Mouse (Mus musculus) MN1 (cell line): Measurements from ENCODE around the gene Wdr46.

Experiments used
- DNase-seq: peaks from one replicate; pipeline ENCODE4 v3.0.0-alpha.2; 2016; ENCODE audit warnings: low spot score

Gene Wdr46

GRCm38 (mm10) chr17:33953310-33953709 is 12.8 kb downstream of the Wdr46 start:
- no peak for DNase-seq

GRCm38 (mm10) chr17:33953961-33954565 is 13.6 kb downstream of the Wdr46 start:
- DNase-seq: no peak

GRCm38 (mm10) chr17:33954646-33955554 is 14.4 kb downstream of the Wdr46 start:
- no peak for DNase-seq

- DNase-seq: peak; percentile 97
Measured at GRCm38 (mm10) chr17:33955555-33956214, 15.2 kb downstream of the Wdr46 start, which contains the start of the genes Vps52 and Rps18. Gene Vps52 (plus strand): TSS chr17:33955812. Gene Rps18 (minus strand): TSS chr17:33956001.

- no peak for DNase-seq
Measured at GRCm38 (mm10) chr17:33956336-33956735, 15.9 kb downstream of the Wdr46 start.

GRCm38 (mm10) chr17:33957493-33957892 is 17.0 kb downstream of the Wdr46 start:
- DNase-seq: no peak

- DNase-seq: no peak
Measured at GRCm38 (mm10) chr17:33958451-33958850, 18.0 kb downstream of the Wdr46 start.

GRCm38 (mm10) chr17:33959135-33959534 is 18.7 kb downstream of the Wdr46 start:
- no peak for DNase-seq

GRCm38 (mm10) chr17:33959948-33960347 is 19.5 kb downstream of the Wdr46 start:
- DNase-seq: no peak

GRCm38 (mm10) chr17:33962876-33963275 is 22.4 kb downstream of the Wdr46 start:
- no peak for DNase-seq

- DNase-seq: peak; percentile 54
Measured at GRCm38 (mm10) chr17:33965082-33965845, 24.8 kb downstream of the Wdr46 start.

- DNase-seq: no peak
Measured at GRCm38 (mm10) chr17:33965846-33966550, 25.5 kb downstream of the Wdr46 start.

- DNase-seq: peak; percentile 91
Measured at GRCm38 (mm10) chr17:33968489-33968888, 28.0 kb downstream of the Wdr46 start.

- peak; percentile 58 for DNase-seq
Measured at GRCm38 (mm10) chr17:33968927-33969326, 28.5 kb downstream of the Wdr46 start.

- DNase-seq: no peak
Measured at GRCm38 (mm10) chr17:33969394-33969793, 28.9 kb downstream of the Wdr46 start.

- peak; percentile 75 for DNase-seq
Measured at GRCm38 (mm10) chr17:33972691-33973090, 32.2 kb downstream of the Wdr46 start.

GRCm38 (mm10) chr17:33973572-33973971 is 33.1 kb downstream of the Wdr46 start:
- DNase-seq: no peak

GRCm38 (mm10) chr17:33977861-33978557 is 37.5 kb downstream of the Wdr46 start:
- DNase-seq: peak; percentile 31

- DNase-seq: peak; percentile 97
Measured at GRCm38 (mm10) chr17:33978631-33979031, 38.2 kb downstream of the Wdr46 start.

GRCm38 (mm10) chr17:33979512-33980050 is 39.1 kb downstream of the Wdr46 start:
- DNase-seq: no peak
